Mouse (Mus musculus): ENCODE results near the gene Sart3. TPM values are rescaled to one million over a fixed set of nuclear protein-coding genes. Genes with fewer than 3 reads are reported as not detected.

The Sart3 gene
- polyA plus RNA-seq, 1 experiment: 13.4 TPM

DNA sequence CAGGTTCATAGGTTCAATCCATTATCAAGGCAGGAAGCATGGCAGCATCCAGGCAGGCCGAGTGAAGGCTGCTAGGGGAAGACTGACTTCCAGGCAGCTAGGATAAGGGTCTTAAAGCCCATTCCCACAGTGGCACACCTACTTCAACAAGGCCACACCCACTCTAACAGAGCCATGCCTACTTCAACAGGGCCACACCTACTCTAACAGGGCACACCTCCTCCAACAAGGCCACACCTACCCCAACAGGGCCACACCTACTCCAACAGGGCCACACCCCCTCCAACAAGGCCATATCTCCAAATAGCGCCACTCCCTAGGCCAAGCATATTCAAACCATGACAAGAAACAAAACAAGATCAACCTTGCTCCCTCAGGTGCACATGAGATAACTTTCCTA lies 59.4 kb downstream of the Sart3 start:
- TF ChIP-seq POLR2A (IDR thresholded peaks at IDR 0.05; ENCODE audit: low read depth, low read length): no peak
- TF ChIP-seq CTCF (conservative IDR thresholded peaks at IDR 0.05; ENCODE audit: insufficient read depth, insufficient read length, low read depth, low read length): no peak
- no peaks in the 10 kb centered on the region for H3K27me3 ChIP-seq (replicated peaks; ENCODE audit: control insufficient read depth, insufficient read depth, low read length)
- WGBS: 80% methylated on average over 2 of the region's 2 CpGs

DNA sequence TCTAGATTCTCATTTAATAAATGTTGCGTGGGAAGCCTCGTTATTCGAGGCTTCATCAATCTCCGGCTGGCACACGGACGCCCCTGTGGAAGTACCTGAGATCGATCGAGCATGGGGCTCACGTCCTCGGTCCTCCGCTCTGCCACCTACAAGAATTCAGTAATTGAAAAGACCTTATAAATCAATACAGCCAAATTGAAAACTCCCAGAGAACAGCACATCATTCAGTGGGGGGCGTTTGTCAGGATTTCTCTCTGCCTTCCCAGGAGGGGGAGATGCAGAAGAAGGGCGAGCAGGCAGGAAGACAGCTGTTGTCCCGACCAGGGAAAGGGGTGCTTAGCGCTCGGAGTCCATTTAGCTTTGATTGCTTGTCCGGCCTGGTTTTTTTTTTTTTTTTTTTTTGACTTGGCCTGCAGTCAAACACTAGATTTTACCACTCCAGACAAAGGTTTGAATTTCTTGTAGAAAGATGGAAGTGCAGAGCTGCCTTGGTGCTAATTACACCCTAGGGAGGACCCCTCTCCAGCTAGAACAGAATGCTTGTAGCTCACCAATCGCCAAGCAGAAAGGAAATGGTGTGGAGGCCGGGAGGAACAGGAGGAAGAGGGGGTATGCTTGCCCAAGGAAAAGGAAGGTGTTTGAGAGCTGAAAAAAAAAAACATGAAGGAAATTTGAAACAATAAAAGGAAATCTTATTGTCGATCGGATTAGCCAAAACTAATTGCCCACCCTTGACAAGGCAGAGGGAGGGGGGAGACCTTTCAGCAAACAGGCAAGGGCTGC lies 68.3 kb downstream of the Sart3 start:
- H3K27ac ChIP-seq (ENCODE audit: insufficient read depth, low read depth, low read length): no peak overlapping the region
- H3K4me1 ChIP-seq (ENCODE audit: control insufficient read depth, insufficient read depth, low read length): no peaks in the 10 kb centered on the region
- no peaks in the 10 kb centered on the region for H3K36me3 ChIP-seq (ENCODE audit: control insufficient read depth, insufficient read depth, low read length)
- H3K4me3 ChIP-seq (ENCODE audit: insufficient read depth, low read depth, low read length): no peak overlapping the region
- TF ChIP-seq POLR2A (IDR thresholded peaks at IDR 0.05; ENCODE audit: low read depth, low read length) (no peak), CTCF (conservative IDR thresholded peaks at IDR 0.05; ENCODE audit: insufficient read depth, insufficient read length, low read depth, low read length) (no peak)
- WGBS: 25% methylated on average over 21 of the region's 21 CpGs
- H3K27me3 ChIP-seq (replicated peaks; ENCODE audit: control insufficient read depth, insufficient read depth, low read length): no peaks in the 10 kb centered on the region
- DNase-seq: peak; percentile 58

More for the DNA sequence above, 59.4 kb downstream of the Sart3 start:
- H3K36me3 ChIP-seq (ENCODE audit: control insufficient read depth, insufficient read depth, low read length): no peaks in the 10 kb centered on the region
- no peak for DNase-seq
- H3K4me1 ChIP-seq (ENCODE audit: control insufficient read depth, insufficient read depth, low read length): no peaks in the 10 kb centered on the region
- no peak overlapping the region for H3K4me3 ChIP-seq (ENCODE audit: insufficient read depth, low read depth, low read length)
- no peak overlapping the region for H3K27ac ChIP-seq (ENCODE audit: insufficient read depth, low read depth, low read length)

DNA sequence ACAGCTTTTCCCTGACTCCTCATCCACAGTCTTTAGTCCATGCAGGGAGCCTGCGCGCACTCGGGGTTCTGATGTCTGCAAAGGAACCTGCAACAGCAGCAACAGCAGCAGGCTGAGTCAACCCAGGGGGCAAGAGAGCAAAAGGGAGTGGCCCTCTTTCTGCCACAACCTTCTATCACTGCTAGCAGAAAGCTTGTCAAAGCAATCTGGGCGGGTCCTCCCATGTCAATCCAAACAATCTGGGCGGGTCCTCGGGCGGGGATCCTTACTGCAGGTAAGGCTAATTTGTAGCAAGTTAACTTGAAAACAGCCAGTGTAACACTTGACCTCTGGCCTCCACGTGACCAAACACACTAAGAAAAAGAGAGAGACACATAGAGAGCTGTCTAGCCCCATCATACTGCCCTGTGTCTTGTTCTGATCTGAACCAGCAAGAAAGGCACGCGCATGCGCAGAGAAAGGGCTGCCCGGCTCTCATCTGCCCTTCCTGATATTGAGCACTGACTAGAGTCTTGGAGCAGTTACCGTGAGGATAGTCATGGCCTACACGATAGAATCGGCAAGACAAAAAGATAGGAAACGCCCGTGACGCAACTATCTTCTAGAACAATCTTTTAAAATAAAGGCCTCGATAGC lies 71.8 kb downstream of the Sart3 start:
- TF ChIP-seq CTCF (conservative IDR thresholded peaks at IDR 0.05; ENCODE audit: insufficient read depth, insufficient read length, low read depth, low read length) (no peak), POLR2A (IDR thresholded peaks at IDR 0.05; ENCODE audit: low read depth, low read length) (no peak)
- H3K27me3 ChIP-seq (replicated peaks; ENCODE audit: control insufficient read depth, insufficient read depth, low read length): no peaks in the 10 kb centered on the region
- 78% methylated on average over 19 of the region's 19 CpGs for WGBS
- no peak for DNase-seq
- no peak overlapping the region for H3K27ac ChIP-seq (ENCODE audit: insufficient read depth, low read depth, low read length)
- H3K36me3 ChIP-seq (ENCODE audit: control insufficient read depth, insufficient read depth, low read length): no peaks in the 10 kb centered on the region
- no peaks in the 10 kb centered on the region for H3K4me1 ChIP-seq (ENCODE audit: control insufficient read depth, insufficient read depth, low read length)
- no peak overlapping the region for H3K4me3 ChIP-seq (ENCODE audit: insufficient read depth, low read depth, low read length)

DNA sequence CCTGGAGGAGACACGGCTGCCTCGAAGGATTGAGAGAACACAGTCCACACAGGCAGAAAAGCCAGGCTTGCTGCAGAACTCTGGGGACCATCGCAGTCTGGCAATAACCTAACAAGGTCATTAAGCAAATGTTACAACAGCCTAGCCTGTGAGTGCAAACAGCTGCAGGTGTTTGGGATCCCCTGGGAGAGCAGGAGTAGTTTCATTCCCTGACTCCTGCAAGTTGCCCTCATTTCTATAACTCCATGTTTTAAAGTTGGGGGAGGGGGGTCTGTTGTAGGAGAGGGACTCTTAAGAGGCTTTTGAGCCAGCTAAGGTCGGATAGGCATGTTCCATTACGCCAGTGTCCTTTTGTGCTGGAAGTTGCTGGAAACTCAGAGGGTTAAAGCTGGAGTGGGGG lies 77.9 kb downstream of the Sart3 start:
- Histone ChIP-seq H3K27me3 (replicated peaks; ENCODE audit: control insufficient read depth, insufficient read depth, low read length) (no peaks in the 10 kb centered on the region), H3K4me3 (ENCODE audit: insufficient read depth, low read depth, low read length) (no peak overlapping the region), H3K27ac (ENCODE audit: insufficient read depth, low read depth, low read length) (no peak overlapping the region), H3K36me3 (ENCODE audit: control insufficient read depth, insufficient read depth, low read length) (no peaks in the 10 kb centered on the region), H3K4me1 (ENCODE audit: control insufficient read depth, insufficient read depth, low read length) (no peaks in the 10 kb centered on the region)
- no peak for DNase-seq
- 22% methylated on average over 5 of the region's 5 CpGs for WGBS
- TF ChIP-seq POLR2A (IDR thresholded peaks at IDR 0.05; ENCODE audit: low read depth, low read length): no peak
- TF ChIP-seq CTCF (conservative IDR thresholded peaks at IDR 0.05; ENCODE audit: insufficient read depth, insufficient read length, low read depth, low read length): no peak

DNA sequence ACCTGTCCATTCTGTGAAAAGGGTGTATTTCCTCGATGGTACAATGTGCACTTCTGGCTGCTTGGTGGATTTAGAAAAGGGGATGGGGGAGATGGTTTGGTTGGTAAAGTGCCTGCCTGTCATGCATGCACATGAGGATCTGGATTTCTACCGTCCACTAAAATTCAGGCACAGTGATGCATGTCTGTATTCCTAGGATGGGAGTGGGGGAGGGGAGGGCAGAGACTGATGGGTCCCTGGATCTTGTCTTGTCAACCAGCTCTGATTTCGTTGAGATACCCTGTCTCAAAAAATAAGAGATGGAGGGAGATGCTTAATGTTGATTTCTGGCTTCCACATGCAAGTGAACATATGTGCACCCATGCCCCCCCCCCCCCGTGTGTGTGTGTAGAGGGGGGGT lies 78.3 kb downstream of the Sart3 start:
- 43% methylated on average over 4 of the region's 4 CpGs for WGBS

DNA sequence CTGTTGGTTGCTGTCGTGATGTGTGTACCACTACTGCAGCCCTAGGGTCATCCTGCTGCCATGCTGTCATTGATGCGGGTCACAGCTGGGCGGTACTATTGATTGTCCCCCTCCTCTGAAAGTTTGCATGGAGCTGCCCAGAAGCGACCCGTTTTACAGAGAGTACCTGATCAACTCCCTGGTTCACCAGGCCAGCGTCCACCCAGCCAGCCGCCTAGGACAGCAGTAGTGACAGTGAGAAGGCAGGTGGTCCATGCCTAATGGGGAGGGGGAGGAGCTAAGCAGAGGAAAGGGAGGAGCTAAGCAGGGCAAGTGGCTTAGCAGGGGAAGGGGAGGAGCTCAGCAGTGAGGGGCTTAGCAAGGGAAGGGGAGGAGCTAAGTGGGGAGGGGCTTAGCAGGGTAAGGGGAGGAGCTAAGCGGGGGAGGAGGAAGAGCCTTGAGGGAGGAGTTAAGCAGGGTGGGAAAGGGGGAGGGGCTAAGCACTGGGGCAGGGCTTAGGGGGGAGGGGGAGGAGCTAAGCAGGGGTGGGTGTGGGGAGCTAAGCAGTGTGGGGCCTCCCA lies 79.0 kb downstream of the Sart3 start:
- TF ChIP-seq POLR2A (IDR thresholded peaks at IDR 0.05; ENCODE audit: low read depth, low read length) (no peak), CTCF (conservative IDR thresholded peaks at IDR 0.05; ENCODE audit: insufficient read depth, insufficient read length, low read depth, low read length) (no peak)
- no peak for DNase-seq
- WGBS: 94% methylated on average over 8 of the region's 8 CpGs

More for the DNA sequence above, 78.3 kb downstream of the Sart3 start:
- no peaks in the 10 kb centered on the region for H3K36me3 ChIP-seq (ENCODE audit: control insufficient read depth, insufficient read depth, low read length)
- TF ChIP-seq POLR2A (IDR thresholded peaks at IDR 0.05; ENCODE audit: low read depth, low read length) (no peak), CTCF (conservative IDR thresholded peaks at IDR 0.05; ENCODE audit: insufficient read depth, insufficient read length, low read depth, low read length) (no peak)
- H3K4me1 ChIP-seq (ENCODE audit: control insufficient read depth, insufficient read depth, low read length): no peaks in the 10 kb centered on the region
- H3K4me3 ChIP-seq (ENCODE audit: insufficient read depth, low read depth, low read length): no peak overlapping the region
- DNase-seq: no peak
- H3K27ac ChIP-seq (ENCODE audit: insufficient read depth, low read depth, low read length): no peak overlapping the region
- no peaks in the 10 kb centered on the region for H3K27me3 ChIP-seq (replicated peaks; ENCODE audit: control insufficient read depth, insufficient read depth, low read length)

More for the DNA sequence above, 79.0 kb downstream of the Sart3 start:
- H3K4me3 ChIP-seq (ENCODE audit: insufficient read depth, low read depth, low read length): no peak overlapping the region
- H3K27me3 ChIP-seq (replicated peaks; ENCODE audit: control insufficient read depth, insufficient read depth, low read length): no peaks in the 10 kb centered on the region
- H3K27ac ChIP-seq (ENCODE audit: insufficient read depth, low read depth, low read length): no peak overlapping the region
- H3K36me3 ChIP-seq (ENCODE audit: control insufficient read depth, insufficient read depth, low read length): no peaks in the 10 kb centered on the region
- no peaks in the 10 kb centered on the region for H3K4me1 ChIP-seq (ENCODE audit: control insufficient read depth, insufficient read depth, low read length)

Other genes with a start within 250 kb of the Sart3 start
- 18.2 and 19.4 TPM in 2 replicates for gene Cmklr1, start 122.1 kb downstream of the Sart3 start, polyA plus RNA-seq (2012; rRNA removed)
- gene 1700069L16Rik, start 47.7 kb downstream of the Sart3 start, polyA plus RNA-seq (2012; rRNA removed): not detected in 2 replicates
- 6.7 and 7.1 TPM in 2 replicates for gene Ficd, start 36.7 kb downstream of the Sart3 start, polyA plus RNA-seq (2012; rRNA removed)
- gene Iscu, start 238 bp upstream of the Sart3 start, polyA plus RNA-seq (2012; rRNA removed): 355 and 370 TPM in 2 replicates
- gene Tmem119, start 28.0 kb upstream of the Sart3 start, polyA plus RNA-seq (2012; rRNA removed): 14.8 and 19.0 TPM in 2 replicates
- gene Selplg, start 60.1 kb upstream of the Sart3 start, polyA plus RNA-seq (2012; rRNA removed): 9.6 and 20.5 TPM in 2 replicates
- 43.1 and 43.5 TPM in 2 replicates for gene Coro1c, start 136.2 kb upstream of the Sart3 start, polyA plus RNA-seq (2012; rRNA removed)
- gene Ssh1, start 221.4 kb upstream of the Sart3 start, polyA plus RNA-seq (2012; rRNA removed): 11.3 and 12.1 TPM in 2 replicates
- 369 and 376 TPM in 2 replicates for gene Dao, start 231.2 kb upstream of the Sart3 start, polyA plus RNA-seq (2012; rRNA removed)

Measured in kidney, adult 2 months (tissue).